Mouse (Mus musculus) left cerebral cortex, postnatal 25 days (tissue): ENCODE measurements around the gene Mtnr1b. TPM values are rescaled to one million over a fixed set of nuclear protein-coding genes. Genes with fewer than 3 reads are reported as not detected.
"Not testable (repeated sequence)": the region's sequence is repeated elsewhere in the genome, so short reads cannot be mapped to it uniquely, and the experiment has no call there.

Experiments
- DNase-seq, 2 experiments: peaks; one replicate each; pipeline ENCODE4 v3.0.0; 2022; ENCODE audit warnings: low spot score in 2 of 2, mixed read lengths in 1 of 2
- intact Hi-C: fragments of 180-260 bp; cut with DNase I; formaldehyde crosslinking; loops from one replicate; pipeline ENCODE4 v1.15.1; 2025
- total RNA-seq, 2 experiments: library from RNA; stranded (reverse); gene quantifications; 2 replicates each; pipeline ENCODE4 v1.2.3; 2021

The Mtnr1b gene
- total RNA-seq: not detected

GRCm38 (mm10) chr9:15874506-15875160, at the start of gene Mtnr1b:
Gene Mtnr1b (minus strand): TSS chr9:15874556.
- DNase-seq: no peak
- intact Hi-C loops: loop anchor here (5.0 to 10.0 kb wide), 2 partner anchors 122 to 380 kb away; partner anchors contain the start of gene Smco4

GRCm38 (mm10) chr9:15920271-15920670, 45.9 kb upstream of the Mtnr1b start:
- intact Hi-C loops: no loop called here
- DNase-seq: no peak

GRCm38 (mm10) chr9:15919373-15920005, 45.1 kb upstream of the Mtnr1b start:
- DNase-seq: peak in 1 of 2 experiments; percentile 31
- intact Hi-C loops: no loop called here

- intact Hi-C loops: no loop called here
- no peak for DNase-seq
Observed at GRCm38 (mm10) chr9:15916600-15916999, 42.2 kb upstream of the Mtnr1b start.

GRCm38 (mm10) chr9:15912735-15913134, 38.4 kb upstream of the Mtnr1b start:
- intact Hi-C loops: no loop called here
- DNase-seq: no peak

GRCm38 (mm10) chr9:15909397-15910113, 35.2 kb upstream of the Mtnr1b start:
- intact Hi-C loops: no loop called here
- no peak for DNase-seq

- intact Hi-C loops: no loop called here
- DNase-seq: peak in 1 of 2 experiments; percentile 60
Observed at GRCm38 (mm10) chr9:15903948-15904750, 29.8 kb upstream of the Mtnr1b start.

- no peak for DNase-seq
- intact Hi-C loops: no loop called here
Observed at GRCm38 (mm10) chr9:15898112-15898511, 23.8 kb upstream of the Mtnr1b start.

- intact Hi-C loops: no loop called here
- DNase-seq: peak; percentile 19 to 50
Observed at GRCm38 (mm10) chr9:15886756-15887155, 12.4 kb upstream of the Mtnr1b start.

GRCm38 (mm10) chr9:15880754-15881153, 6.4 kb upstream of the Mtnr1b start:
- intact Hi-C loops: loop anchor here (1.0 to 5.0 kb wide), 2 partner anchors 133 to 195 kb away; no protein-coding TSS in a partner anchor
- DNase-seq: no peak

- DNase-seq: peak in 1 of 2 experiments; percentile 19
- intact Hi-C loops: loop anchor here (1.0 to 5.0 kb wide), 2 partner anchors 133 to 195 kb away; no protein-coding TSS in a partner anchor
Observed at GRCm38 (mm10) chr9:15880160-15880603, 5.8 kb upstream of the Mtnr1b start.

GRCm38 (mm10) chr9:15870013-15870412, 4.3 kb downstream of the Mtnr1b start:
- intact Hi-C loops: loop anchor here (5.0 to 10.0 kb wide), 2 partner anchors 118 to 375 kb away; partner anchors contain the start of gene Smco4
- no peak for DNase-seq

GRCm38 (mm10) chr9:15869456-15869855, 4.9 kb downstream of the Mtnr1b start:
- intact Hi-C loops: no loop called here
- DNase-seq: no peak

- DNase-seq: no peak
- intact Hi-C loops: no loop called here
Observed at GRCm38 (mm10) chr9:15866280-15867072, 7.9 kb downstream of the Mtnr1b start.

- DNase-seq: no peak
- intact Hi-C loops: no loop called here
Observed at GRCm38 (mm10) chr9:15861402-15861801, 13.0 kb downstream of the Mtnr1b start.

GRCm38 (mm10) chr9:15850749-15851148, 23.6 kb downstream of the Mtnr1b start:
- intact Hi-C loops: no loop called here
- DNase-seq: no peak

GRCm38 (mm10) chr9:15845390-15845789, 29.0 kb downstream of the Mtnr1b start:
- intact Hi-C loops: no loop called here
- no peak for DNase-seq

- intact Hi-C loops: not testable (repeated sequence)
Observed at GRCm38 (mm10) chr9:15844936-15845335, 29.4 kb downstream of the Mtnr1b start.

More at GRCm38 (mm10) chr9:15844936-15845335, 29.4 kb downstream of the Mtnr1b start:
- not testable (repeated sequence) for DNase-seq
